Mouse (Mus musculus) thymus, postnatal 10 days (tissue): ENCODE measurements at regions not wholly inside any gene's neighbourhood (a gene's known extent, or its start where the extent isn't known, plus 50 kb on each side); places are given as distances from the start of the nearest gene placed in this dataset.
A peak's percentile ranks its signal among the peaks of the same experiment; 100 is the strongest.

ENCODE experiments used
- DNase-seq, 2 experiments: peaks; one replicate each; pipeline ENCODE4 v3.0.0; 2021; ENCODE audit warnings: low spot score in 2 of 2

DNA sequence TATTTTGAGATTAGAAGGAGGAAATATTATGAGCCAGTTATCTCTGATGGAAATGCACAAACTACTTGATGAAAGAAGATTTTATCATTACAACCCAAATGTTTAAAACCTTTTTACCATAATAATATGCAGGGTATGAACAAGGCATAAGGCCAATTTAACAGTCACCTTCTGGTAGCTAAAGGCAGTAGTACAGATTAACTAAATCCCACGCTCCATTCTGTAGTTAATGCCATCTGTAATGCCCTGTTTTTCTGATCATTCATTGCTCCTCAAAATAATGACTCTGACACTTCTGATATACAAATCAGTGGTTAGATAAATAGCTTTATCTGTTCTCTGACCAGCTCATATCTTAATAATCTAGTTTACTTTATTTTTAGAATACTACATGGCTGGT lies 987.8 kb downstream of the Pcdh7 start:
- no peak for DNase-seq

DNA sequence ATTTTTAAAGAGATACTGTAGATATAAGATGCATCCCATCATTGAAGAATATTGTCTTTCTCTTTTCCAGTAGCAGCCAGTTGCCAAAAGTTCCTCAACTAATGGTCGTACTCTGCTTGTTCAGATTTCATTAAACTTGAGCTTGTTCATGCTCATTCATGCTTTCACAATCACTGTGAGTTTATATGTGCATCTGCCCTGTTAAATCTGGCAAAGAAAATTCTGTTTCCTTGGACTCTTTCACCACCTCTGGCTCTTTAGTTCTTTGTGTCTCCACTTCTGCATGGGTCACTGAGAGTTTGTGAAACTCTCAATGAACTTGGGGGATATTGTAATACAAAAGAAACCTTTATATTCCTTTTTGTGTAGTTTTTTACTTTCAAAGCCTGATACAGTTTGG lies 994.6 kb downstream of the Pcdh7 start:
- no peak for DNase-seq

DNA sequence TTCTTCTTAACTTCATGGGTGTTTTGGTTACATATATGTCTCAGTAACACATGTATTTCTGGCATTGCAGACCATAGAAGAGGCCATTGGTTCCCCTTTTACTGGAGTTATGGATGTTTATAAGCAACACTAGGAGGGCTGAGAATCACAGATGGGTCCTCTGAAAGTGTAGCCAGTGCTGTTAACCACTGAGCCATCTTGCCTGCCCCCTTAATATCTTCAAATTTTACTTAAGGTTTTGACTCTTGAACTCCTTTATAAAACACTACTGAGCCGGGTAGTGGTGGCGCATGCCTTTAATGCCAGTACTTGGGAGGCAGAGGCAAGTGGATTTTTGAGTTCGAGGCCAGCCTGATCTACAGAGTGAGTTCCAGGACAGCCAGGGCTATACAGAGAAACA lies 1015.6 kb downstream of the Pcdh7 start:
- no peak for DNase-seq

DNA sequence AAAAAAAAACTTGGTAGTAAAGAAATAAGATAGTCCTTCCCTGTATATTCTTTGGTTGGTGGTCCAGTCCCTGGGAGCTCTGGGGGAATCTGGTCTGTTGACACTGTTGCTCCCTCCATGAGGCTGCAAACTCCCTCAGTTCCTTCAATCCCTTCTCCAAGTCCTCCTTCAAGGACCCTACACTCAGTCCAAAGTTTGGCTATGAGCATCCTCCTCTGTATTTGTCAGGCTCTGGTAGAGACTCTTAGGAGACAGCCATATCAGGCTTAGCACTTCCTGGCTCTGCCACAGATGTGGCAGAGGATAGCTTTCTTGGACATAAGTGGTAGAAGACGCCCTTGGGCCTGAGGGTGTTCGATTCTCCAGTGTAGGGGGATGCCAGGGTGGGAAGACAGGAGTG lies 1016.2 kb downstream of the Pcdh7 start:
- no peak for DNase-seq

DNA sequence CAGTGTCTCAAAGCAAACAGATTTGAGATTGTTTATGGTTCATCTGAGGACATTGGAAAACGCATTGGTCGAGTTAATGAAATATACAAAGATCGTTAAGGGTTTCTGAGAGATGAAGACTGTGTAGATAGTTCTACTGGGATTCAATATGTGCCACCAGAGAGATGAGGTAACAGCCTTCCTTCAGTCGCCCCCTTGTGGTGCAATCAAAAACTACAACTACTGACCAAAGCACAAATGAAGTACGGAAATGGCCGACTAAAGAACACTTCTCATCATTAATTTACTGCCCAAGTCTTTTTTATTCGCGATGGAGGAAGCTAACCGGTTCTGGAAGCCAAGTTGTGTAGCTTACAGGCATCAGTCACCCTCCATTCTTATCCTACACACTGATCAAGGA lies 1018.8 kb downstream of the Pcdh7 start:
- peak in 1 of 2 experiments; percentile 23 for DNase-seq

DNA sequence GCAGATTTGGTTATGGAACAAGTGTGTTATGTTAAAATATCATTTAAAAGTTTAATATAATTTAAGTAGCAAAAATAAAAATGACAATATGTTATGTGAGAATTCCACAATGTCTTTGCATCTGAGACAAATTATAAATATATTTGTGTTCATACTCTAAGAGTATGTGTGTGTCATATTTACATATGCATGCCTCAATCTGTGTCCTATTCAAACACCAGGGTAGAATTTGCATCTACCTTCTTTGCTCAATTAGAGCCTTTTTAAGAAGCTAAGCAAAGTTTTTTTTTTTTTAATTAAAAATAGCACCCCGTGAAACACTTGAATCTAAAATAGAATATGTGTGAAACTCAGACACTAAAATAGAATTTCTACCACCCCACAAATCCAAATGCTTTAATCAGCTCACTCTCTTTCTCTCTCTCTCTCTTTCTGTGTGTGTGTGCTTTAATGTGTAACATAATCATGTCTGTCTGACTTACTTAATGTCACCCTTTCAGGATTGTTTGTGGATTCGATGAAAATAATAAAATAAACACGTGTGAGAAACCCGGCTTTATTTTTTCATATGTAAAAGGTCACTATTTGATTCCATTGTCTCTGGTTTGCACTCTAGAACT lies 1019.6 kb downstream of the Pcdh7 start:
- no peak for DNase-seq

DNA sequence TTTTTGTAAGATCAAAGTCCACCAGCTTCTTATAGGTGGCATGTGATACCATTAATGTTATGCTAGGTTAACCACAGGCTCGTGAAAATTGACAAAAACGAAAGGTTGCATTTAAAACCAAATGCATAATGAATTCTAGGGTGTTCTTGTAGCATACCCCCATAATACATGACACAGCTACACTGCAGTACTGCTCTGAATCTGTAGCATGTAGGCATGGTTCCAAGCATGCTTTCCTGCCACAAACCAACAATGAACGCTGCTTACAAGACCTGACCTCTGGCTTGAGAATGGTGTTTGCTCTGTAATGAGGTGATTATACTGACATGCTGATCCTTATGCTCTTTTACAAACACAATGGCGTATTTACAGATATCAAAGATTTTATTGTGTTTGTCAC lies 1020.3 kb downstream of the Pcdh7 start:
- DNase-seq: no peak

DNA sequence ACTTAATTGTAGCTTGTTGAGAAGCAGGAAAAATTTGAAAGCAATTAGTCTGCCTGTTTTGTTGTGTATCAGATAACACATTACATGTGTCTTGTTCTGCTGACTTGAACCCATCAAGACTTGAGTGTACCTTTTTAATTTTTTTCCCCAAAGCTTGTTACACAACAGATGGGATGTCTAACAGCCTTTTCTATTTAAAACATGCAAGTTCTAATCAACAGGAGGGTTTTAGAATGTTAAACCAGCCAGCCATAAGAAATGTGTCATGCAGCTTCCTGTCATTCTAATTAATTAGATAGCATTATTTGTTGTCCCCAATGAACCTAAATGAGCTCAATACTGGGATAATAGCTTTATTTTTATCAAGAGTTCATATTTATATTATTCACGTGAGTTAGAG lies 1023.0 kb downstream of the Pcdh7 start:
- no peak for DNase-seq

DNA sequence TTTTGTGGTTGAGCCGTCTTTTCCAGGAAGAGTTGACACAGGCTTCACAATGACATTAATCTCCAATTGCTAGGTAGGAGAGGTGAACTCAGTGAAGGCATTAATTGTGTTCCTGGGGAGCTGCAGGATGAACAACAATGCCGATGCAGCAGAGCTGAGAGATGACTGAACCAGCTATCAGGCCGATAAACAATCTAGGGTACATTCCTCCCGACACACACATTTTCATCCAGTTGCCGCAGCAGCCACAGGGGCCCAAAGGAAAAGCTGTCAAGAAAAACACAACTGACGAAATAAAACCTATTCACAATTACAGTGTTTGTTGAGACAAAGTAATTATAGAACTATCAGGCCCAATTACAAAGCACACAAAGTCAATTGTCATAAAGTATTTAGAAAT lies 1029.9 kb downstream of the Pcdh7 start:
- DNase-seq: no peak

DNA sequence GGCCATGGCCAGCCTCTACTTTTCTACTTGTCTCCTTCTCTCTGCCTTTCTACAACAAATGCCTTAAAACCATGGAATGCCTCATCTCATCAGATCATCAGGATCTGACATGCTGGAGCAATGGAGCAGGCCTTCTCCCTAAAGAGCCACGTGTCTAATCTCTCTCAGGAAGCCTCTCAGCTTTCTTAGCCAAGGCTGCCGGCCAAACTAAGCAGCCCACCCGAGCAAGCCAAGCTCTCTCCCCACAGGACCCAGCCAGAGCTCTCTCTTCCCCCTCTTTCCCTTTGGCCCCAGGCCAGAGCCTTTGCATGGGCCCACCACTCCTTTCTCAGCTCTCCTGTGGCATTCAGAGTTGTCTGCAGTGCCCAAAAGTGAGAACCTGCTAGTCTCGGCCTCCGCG lies 1034.0 kb downstream of the Pcdh7 start:
- no peak for DNase-seq
